Mouse (Mus musculus): Measurements from ENCODE around the gene Vill.

DNA sequence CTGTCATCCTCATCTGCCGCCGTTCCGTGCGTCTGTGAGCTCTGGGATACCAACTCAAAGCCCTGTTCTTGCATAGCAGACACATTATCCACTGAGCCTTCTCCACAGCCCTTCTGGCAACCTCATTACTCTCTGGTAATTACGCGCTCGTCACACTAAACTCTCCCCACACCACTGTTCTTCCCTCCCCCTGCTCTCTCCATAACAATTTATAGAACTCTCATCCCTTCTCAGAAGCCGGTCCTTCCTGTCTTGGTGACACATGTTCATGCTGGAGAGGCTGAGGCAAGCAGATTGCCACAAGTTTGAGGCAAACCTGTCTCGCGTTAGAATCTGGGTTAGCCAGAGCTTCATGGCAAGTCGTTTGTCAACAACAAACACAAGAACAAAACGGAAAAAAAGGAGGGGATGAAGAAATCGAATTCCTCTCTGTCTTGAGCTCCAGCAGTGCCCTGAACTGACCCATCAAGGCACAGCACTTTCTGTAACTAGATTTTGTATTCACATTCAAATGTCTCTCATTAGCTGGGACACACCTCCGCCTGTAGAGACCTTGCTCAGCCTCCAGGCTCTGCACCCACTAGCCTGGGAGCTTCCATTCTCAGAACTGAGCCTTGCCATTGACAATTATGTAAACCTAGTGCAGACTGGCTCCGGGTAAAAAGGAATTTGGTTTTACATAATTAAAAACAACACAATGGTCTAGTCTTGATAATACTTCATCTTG, 47.1 kb upstream of the Vill start:
- TF ChIP-seq GATA1 (IDR thresholded peaks at IDR 0.05; ENCODE audit: low read length) (no peak), TAL1 (IDR thresholded peaks at IDR 0.05; ENCODE audit: low read length) (no peak)

Measured in erythroblast, embryonic 14.5 days (primary cell).